Mouse (Mus musculus) spleen, adult 2 months (tissue): ENCODE measurements around the gene Clybl.

Experiments used
- CTCF ChIP-seq: fragments of 200-500 bp; IDR thresholded peaks from 2 replicates; pipeline ENCODE4 v1.5.1; 2011; ENCODE audit warnings: mild to moderate bottlenecking, inconsistent platforms; ENCODE audit not compliant: insufficient read depth, insufficient read length, insufficient replicate concordance; ENCODE audit errors: extremely low read depth
- POLR2A ChIP-seq: fragments of 200-500 bp; IDR thresholded peaks from 2 replicates; pipeline ENCODE4 v1.6.1; 2011; ENCODE audit warnings: low read depth, low read length, inconsistent platforms

DNA sequence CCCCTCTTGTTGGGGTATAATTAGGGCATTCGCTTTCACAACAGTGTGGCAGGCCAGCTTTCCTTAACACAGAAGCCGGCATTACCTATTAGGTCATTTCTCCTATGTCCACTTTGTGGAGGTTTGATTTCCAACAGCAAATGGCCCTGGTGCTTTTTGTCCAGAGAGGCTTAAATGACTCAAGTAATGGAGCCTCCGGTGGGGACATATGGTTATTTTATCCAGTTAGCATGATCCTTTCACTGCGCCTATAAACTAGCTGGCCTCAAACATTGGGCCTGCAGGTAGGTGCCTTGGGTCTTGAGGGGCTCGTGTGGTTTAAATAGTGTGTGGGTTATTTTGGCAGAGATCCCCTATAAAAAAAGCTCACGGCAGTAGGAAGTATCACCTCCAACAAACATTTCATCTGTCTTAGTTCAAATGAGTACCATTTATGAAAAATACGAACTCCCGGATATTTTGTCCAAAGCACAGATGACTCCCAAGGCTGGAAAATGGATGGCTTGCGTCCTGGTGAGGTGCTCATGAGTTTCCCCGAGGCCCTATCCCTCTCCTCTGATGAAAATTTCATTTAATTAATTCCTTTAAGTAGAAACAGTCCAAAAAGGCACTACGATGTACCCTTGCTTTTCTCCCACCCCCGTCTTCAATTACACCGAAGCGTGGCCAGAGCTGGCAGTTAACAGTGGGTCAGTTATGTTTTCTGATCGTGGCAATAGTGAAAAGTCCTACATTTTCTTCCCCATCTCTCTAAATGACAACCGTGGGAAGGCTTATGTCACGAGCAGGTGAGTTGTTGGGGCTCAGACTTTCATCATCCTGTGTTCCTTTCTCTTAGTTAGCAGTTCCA is 205.0 kb downstream of the Clybl start:
- TF ChIP-seq CTCF (no peak), POLR2A (no peak)
